Mouse (Mus musculus) right cerebral cortex, postnatal 14 days (tissue): ENCODE measurements around the gene Mrpl33.

ENCODE experiments used
- DNase-seq: peaks from one replicate; pipeline ENCODE4 v3.0.0; 2022

Mrpl33 gene

DNA sequence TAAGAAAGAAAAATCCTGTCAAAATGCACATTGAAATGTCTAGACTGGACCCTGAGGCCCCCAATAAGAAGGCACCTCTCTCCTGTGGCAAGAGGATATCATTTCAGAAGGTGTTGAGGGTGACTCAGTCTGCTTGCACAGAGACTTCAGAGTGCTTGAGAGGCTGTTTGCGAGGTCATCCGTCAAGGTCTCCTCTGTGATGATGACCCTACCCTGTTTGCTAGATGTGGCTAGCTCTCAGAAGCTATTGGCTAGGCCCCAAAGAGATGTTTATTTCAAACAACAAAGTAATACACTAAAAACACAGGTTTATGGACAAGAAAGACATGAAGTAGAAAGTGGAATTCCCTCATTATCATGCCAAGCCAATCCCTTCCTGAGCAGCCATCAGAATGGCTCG lies 45.6 kb downstream of the Mrpl33 start:
- DNase-seq, result no peak

DNA sequence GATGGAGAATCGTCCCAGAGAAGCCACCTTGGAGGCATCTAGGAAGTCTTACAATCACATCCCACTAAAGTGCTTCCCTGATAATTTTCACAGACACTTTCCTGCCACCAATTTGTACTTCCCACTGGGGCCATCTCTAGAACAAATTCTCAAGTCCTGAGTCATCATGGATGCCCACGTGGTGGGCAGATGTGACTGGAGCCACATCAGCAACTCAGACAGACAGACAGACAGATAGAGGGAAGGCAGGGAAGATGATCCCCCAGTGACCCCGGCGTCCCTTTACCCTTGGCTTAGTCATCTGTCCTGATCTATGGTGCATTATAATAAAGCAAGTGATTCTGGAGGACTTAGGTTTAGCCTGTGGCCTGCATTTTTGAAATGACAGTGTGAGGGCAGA lies 47.5 kb downstream of the Mrpl33 start:
- DNase-seq, result no peak

DNA sequence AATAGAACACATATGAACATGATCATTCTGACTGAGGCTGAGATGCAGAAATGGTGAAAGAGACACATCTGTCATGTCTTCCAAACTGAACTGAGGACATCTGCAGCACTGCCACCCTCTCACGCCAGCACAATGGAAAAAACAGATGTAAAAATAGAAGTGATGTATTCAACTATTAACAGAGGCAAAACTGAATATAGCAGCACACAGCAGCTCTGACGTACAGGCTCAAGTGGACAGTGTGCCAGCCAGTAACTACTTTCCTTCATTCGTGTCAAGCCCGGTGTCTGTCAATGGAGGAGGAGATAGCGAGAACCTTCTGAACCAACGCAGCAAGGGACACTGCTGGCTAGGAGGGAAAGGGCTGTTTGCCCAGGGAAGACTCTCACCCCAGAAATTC lies 48.1 kb downstream of the Mrpl33 start:
- no peak for DNase-seq

DNA sequence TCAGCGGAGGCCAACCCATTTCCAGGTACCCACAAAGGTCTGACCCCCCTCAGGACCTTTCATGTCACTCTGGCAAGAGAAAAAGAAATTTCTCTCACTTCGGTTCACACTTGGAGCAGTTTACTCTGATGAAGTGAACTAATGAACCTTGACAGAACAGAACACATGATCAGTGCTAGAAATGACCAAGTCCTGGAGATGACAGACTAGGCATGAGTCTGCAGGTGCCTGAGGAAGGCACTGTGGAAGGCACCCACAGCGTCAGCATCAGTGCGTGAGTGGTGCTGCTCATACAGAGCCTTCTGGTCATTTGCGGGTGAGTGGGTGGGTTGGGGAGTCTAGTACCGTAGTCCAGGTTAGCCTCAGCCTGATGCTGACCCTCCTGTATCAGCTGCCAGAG lies 49.1 kb downstream of the Mrpl33 start:
- no peak for DNase-seq

DNA sequence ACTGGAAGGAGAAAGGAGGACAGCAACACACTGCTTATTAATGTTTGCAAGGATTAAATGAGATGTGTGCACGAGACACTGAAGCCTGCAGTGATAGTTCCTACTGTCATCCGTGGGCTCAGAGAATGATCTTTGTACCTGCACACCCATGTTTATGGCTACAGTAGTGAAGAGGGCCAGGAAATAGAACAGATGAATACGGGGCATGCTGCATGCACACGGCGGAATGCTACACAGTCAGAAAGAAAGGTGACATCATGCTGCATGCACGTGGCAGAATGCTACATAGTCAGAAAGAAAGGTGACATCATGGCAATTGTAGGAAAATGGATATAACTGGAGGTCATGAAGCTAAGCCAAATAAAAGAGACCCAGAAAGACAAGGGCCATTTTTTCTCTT lies 49.8 kb downstream of the Mrpl33 start:
- DNase-seq, result no peak

DNA sequence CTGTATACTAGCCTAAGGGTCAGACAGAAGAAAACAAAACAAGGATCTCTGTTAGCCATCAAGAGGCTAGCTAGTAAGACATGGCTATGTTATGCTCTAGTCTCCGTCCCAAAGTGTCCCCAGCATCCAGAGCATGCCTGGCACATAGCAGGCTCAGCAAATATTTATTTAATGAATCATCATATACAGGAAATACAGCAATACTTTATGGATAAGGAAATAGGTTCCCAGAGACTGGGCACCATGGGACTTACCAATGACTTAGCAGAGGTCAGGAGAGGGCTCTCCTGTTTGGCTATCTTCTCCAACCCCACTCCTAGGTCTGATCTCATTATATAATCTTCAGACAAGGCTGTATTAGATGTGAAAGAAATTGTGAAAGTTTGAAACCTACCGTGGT lies 50.6 kb downstream of the Mrpl33 start:
- DNase-seq, result no peak

DNA sequence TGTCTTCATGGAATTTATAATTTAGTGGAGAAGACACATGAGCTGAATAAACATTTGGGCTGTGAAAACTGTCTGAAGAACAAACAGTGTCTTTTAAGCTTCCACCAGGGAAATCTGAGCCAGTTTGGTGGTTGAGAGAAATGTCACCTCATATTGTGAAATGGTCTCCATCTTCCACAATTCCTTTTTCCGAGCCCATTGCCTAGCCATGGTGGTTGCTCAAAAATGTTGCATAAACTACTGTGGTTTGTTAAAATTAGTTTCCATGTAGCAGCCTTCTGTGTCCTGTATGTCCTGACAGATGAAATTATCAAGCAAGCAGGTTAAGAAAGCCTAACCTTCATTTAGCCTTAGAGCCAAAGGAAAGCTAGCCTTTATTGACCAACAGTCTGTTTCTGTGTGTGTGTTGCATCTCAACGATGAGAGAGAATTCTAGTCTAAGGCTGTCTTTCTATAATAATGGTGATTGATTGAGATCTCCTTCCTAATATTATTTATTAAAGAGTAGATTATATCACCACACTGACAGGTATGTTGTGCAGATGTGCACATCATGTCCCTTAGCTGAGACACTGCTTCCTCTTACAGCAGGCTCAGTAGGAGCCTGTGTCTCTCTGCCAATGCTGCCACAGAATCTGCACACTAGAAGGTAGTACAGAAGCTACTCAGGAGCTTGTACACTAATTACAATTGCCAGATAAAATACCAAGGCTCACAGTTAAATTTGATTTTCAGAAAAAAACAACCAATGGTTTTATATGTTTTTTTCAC lies 54.0 kb downstream of the Mrpl33 start:
- DNase-seq, result no peak

DNA sequence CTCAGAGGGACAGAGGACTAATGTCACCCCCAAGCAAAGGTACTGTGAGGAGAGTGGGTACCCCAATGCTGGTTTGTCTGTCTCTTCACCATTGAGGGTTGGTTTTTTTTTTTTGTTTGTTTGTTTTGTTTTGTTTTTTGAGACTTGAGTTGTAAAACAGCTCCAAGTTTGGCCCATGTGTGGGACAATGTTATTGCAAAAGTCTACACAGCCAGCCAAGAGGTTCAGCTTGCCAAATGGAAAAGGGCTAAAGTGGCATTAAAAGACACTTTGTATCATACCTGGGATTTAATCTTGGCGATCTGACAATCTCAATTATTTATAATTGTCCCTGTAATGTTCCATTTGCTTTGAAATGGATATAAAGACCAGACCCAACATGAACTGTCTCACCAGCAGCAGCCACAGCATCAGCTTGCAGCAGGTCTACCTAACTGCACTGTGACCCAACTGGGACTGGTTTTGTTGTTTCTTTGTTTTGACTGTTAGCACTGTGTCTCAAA lies 59.0 kb downstream of the Mrpl33 start:
- DNase-seq, result no peak

DNA sequence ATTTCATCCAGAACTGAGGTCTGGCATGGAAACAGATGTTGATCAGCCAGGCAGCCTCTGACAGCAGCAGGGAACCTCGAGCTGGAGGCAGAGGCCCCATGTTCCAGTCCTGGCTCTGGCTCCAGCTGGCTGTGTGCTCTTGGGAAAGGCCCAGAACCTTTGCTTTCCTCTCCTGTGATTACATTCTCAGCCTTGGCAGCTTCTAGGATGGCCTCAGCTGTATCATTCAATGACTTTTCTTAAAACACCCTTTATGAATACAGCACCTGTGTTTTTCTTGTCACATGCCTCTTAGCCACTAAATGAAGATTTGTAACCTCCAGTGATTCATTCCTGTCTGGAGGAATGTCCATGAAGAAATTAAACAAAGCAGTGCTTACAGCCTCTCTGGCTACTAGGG lies 69.4 kb downstream of the Mrpl33 start:
- no peak for DNase-seq

DNA sequence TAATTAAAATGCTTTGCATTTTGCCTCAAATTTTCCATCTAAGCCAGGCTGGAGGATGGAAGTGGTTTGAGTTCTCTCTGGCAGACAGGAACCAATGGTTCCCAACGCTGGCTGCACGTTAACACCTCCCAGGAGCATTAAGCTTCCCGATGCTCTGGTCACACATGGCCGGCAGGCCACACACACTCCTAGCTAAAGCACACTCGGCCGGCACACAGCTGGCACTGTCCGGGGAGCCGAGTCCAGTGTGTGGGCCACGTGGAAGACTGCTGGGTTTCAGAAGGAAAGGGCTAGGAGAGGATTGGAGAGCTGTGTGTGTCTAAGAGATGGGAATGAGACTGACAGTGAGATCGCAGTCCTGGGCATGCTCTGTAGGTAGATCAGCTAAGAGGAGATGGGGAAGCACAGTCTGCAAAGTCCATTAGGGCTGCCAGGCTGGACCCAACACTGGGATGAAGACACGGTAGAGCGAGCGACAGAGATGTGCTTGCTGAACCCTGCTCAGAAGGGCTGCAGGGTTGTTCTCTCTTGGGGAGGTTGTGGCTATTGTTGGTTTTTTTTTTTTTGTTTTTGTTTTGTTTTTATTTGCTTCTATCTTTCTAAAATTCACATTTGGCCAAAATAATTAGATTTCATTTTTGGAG lies 71.7 kb downstream of the Mrpl33 start:
- no peak for DNase-seq

DNA sequence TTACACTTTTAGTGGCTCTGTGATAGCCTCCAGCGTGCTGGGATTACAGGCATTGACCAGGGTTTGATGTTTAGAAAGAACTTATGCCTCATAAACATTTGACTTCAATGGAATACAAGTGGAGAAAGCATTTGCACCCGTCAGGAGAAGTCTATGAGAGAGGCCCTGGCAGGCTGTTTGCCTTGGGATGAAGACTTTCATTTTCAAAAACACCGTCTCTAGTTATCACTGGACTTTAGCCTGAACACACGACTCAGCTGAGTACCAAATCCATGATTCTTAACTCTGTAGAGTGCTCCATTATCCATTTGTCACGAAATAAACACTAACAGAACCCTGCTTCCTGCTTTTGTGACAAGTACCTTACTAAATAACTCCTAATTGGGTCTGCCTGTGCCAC lies 73.2 kb downstream of the Mrpl33 start:
- no peak for DNase-seq

DNA sequence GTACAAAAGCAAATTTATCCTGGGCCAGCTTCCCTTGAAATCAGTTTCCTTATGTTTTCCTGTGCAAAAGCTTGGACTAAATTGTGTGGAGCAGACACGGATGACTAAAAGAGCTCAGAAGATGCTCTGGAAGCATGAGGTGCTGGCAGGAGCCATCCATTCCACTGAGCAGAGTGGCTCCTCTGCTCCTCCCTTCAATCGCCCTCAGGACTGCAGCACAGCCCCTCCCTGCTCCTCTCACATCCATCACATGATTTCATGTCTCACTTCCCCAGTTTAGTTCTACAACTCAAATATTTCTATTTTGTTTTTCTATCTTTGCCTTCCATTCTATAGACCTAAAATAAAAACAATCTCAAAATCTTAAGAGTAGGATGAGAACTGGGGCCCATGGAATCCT lies 74.4 kb downstream of the Mrpl33 start:
- no peak for DNase-seq

DNA sequence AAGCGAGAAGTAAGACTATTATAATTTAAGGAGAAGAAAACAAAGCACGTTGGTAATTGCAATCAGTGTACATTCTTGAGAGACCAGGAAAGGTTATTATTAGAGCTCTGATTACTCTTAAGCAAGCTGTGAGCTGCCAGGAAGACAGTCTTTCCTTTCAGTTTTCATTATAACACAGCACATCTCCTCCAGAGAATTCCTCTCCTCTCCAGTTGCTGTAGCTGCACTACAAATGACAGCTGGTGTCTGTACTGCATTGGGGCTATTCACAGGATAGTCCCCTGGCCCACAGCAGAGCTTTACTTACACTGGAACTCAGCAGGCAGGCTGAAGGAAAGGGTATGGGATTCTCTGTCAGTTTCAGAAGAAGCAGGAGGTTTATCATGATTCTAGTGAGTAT lies 76.7 kb downstream of the Mrpl33 start:
- DNase-seq, result no peak

DNA sequence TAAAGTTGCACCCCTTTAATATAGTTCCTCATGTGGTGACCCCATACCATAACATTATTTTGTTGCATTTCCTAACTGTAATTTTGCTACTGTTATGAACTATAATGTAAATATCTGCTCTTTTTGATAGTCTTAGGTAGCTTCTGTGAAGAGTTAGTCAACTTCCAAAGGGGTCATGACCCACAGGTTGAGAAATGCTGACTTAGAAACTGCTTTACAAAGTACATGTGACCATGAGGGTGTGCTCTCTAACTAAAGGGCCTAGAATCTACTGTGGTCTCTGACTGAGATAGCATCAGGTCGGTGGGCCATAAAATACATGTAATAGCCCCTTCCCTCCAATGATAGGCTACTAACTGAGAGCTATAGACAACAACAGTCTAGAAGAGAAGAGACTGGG lies 81.3 kb downstream of the Mrpl33 start:
- no peak for DNase-seq

DNA sequence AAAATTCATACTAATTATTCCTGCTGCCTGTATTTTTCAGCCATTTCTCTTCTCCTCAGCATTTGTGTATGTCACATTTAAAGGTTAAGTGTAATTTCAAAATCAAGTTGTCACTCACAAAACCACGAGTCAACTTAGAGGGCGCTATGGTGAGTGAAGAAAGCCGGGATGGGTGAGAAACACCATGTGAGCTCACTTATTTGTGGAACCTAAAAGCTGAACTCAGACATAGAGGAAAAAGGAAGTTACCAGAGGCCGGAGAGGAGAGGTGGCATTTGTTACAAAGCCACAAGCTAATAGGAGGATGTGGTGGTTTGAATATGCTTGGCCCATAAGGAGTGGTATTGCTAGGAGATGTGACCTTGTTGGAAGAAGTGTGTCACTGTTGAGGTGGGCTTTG lies 83.4 kb downstream of the Mrpl33 start:
- DNase-seq, result no peak

DNA sequence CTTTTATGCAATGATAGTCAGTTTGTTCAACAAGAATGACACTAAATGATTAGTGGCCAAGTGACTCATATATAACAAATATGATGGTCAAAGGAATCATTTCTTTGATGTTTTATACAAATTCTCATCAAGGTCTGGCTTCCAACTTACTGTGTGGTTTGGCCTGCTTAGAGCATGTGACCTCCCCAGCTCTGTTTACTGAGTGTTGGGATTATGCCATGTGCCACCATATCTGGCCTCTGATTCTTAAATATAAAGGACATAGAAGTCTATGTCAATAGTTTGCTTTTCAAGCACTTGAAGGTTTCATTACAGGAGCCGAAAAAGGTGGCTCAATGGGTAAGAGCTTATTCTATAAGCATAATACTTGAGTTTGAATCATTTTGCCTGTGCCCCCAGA lies 85.6 kb downstream of the Mrpl33 start:
- DNase-seq, result no peak

DNA sequence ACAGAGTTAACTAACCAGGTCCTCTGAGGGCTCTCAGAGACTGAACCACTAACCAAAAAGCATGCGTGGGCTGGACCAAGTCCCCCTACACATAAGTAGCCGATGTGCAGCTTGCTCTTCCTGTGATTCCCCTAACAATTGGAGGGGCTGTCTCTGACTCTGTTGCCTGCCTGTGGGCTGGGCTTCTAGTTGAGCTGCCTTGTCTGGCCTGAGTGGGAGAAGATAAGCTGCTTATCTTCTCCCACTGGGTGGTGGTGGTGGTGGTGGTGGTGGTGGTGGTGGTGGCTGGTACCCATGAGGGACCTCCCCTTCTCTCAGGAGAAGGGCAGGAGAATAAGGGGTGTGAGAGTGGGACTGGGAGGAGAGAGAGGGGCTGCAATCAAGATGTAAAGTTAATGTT lies 89.3 kb downstream of the Mrpl33 start:
- DNase-seq, result no peak

DNA sequence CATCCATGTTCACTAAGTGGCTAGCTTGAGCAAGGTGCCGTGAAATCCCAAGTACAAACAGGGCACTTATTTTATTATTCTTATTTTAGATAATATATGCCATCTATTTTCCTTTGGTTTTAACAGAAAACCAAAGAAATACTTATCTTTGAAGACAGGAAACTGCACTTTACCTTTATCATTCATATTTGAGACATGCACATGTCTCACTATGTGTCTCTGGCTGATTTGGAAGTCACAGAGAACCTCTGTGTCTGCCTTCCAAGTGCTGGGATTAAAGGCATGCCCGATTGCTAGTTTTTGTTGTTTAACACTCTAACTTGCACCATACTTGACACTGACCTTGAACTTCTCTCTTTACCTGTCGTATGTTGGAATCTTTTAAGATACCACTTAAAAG lies 91.2 kb downstream of the Mrpl33 start:
- DNase-seq, result no peak

DNA sequence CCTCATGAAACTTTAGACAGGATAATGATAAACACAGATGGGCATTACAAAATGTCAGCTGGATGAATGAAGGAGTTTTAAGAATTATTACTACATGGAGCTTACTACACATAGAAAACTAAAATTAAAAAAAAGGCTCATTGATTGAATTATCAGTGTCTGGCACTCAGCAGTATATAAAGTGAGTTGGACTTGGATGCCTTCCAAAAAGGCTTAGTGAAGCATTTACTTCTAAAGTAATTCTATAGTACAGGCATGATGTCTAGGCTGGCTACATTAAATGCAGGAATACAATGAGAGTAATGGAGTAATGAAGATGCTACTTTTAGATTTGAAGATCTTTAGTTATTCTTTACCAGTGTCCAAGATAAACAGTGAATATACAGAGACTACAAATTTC lies 96.5 kb downstream of the Mrpl33 start:
- no peak for DNase-seq

DNA sequence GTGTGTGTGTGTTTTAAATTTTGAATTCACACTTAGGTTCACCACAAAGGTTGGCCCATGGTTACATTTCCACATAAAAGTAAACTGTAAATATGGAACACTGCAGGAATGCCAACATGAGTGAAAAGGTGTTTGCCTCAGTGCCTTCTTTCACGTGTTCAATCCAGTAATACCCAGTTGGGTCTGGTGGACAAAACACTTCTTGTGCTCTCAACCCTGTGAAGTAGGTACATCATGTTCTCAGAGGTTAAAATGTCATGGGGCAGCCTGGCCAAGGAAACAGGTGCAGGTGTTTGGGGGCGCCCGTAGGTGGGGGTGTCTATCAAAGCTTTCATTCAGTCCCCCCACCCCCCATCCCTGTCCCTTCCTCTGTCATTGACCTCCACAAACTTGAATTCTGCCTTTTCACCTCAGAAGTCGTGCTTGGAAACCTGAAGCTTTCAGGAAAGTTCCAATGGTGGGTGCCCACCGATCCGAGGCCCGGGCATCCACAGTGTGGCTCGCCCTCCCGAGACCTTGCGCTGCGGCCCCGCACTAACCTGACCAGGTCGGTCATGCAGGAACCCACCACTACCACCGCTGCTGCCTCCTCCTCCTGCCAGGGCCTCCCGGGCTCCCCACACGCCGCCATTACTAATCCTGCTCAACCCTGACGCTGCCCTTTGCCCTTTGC lies 100.4 kb downstream of the Mrpl33 start, which contains the start of gene Rbks:
TSS of gene Rbks (minus strand) at position 657 of the 673 bp plus-strand sequence.
- DNase-seq, result no peak

DNA sequence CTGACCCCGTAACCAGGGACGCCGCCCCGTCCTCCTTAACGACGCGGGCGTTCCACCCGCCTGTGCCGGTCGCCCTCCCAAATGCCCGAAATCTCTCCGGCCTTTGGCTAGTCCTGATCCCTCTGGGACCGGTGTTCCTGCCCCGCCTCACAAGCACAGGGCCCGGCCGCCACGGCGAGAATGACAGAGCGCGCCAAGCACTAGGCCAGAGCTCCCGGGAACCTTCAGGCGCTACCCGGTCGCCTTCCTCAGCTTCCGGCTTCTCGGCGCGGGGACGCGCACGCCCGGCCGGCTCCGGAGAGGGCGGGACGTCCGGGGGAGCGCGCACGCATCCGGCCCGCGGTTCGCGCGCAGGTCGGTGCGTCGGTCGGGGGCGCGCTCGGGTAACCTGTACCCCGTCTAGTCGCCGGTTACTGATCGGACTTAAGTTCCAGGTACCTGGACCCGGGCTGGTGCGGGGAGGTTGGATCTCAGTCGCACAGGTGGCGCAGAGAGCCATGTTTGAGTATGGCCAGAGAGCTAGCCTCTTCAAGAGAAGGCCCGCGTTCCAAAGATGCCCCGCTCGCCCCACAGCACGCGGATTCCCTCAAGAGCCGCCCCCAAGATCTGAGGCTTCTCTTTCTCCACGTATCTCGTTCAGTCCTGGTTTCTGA lies 101.0 kb downstream of the Mrpl33 start, which contains the start of gene Babam2:
TSS of gene Babam2 (plus strand) at position 41 of the 653 bp plus-strand sequence.
- DNase-seq, result peak; percentile 92

DNA sequence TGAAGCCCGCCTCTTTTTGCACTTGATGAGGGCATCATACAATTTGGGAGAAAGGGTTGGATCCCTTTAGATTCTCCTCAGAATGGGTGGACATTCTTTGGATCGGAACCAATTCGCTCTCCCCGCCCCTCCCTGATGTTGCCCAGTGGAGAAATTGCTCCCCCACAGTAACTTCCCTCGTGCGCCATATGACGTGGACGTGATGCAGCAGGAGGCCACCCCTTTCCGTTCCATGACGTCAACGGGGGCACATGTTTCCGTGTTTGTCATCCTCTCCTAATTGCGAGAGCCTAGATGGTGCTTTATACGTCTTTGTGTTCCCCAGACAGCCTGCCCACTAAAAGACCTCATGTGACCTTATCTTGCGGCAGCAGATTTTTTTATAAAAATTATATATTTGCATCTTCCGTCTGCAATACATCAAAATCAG lies 101.6 kb downstream of the Mrpl33 start:
- peak; percentile 75 for DNase-seq

DNA sequence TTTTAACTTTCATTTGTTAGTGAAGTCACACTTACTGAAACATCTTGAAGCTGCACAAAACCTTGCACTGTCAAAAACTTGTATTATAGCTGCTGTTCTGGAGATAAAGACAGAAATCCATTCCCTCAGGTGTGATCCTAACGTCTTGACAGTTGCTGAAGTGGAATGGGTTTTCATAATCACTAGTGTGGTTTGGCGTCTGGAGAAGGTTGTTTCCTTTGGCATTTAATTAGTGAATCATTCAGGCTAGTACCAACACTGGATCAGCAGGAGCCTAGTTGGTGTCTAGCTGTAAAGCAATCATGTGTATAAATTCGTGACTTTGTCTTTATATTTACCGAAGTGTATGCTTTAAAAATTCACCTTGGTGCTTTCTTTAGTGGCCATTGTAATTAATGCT lies 102.2 kb downstream of the Mrpl33 start:
- DNase-seq, result no peak
